Mouse (Mus musculus) naive thymus-derived CD4-positive, alpha-beta T cell, adult 2 months (primary cell): ENCODE results near the gene Phospho1.

Experiments used
- DNase-seq: peaks from one replicate; pipeline ENCODE4 v3.0.0-alpha.2; 2011; ENCODE audit warnings: low read depth

Gene Phospho1

DNA sequence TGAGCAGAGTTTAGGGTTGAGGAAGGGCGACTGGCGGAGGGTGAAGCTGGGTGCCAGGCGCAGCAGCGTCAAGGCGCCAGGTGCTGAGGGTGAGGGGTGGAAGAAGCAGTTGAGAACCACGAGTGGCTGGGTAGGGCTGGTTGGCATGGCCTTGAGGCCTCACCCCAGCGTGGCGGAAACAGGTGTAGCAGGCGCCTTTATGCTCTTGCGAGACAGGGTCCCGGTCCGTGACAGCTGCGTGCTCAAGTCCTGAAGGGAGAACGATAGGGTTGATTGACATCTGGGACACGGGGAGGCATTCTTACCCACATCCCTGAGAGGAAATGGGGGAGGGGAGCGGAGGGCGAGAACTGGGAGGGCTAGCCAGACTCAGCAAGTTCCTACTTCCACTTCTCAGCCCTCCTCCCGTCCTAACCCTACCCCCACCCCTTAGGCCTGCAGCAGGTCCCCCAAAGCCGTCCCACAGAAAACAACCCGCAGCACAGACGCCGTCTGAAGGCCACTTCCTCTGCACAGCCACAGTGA lies 9.9 kb downstream of the Phospho1 start:
- DNase-seq, result peak; percentile 80

GRCm38 (mm10) chr11:95834742-95835710 lies 10.7 kb downstream of the Phospho1 start:
- peak; percentile 81 for DNase-seq

GRCm38 (mm10) chr11:95835832-95836231 lies 11.5 kb downstream of the Phospho1 start:
- no peak for DNase-seq

- DNase-seq, result peak; percentile 9
Measured at GRCm38 (mm10) chr11:95836433-95836832, 12.1 kb downstream of the Phospho1 start.

- no peak for DNase-seq
Measured at GRCm38 (mm10) chr11:95837059-95837458, 12.8 kb downstream of the Phospho1 start, which contains the start of gene Gngt2. Gene Gngt2 (plus strand): TSS chr11:95837216.

DNA sequence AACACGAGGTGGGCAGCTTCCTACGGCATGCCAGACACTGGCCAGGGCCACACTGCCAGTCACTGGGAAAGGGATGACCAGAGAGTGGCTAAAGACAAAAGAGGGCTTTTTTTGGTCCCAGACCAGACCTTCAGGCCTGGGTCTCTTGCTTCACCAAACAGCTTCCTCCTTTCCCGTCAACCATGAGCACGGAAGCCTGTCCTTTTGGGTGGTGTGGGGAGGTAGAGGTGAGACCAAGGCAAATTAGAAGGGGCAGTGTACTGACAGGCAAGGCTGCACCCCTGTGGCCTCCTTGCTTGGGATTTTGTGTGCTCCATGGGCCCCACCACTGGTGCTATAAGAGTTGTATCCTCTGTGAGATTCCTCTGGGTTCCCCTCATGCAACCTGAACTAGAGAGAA lies 14.3 kb downstream of the Phospho1 start:
- no peak for DNase-seq

- no peak for DNase-seq
Measured at GRCm38 (mm10) chr11:95838999-95839868, 14.9 kb downstream of the Phospho1 start.

DNA sequence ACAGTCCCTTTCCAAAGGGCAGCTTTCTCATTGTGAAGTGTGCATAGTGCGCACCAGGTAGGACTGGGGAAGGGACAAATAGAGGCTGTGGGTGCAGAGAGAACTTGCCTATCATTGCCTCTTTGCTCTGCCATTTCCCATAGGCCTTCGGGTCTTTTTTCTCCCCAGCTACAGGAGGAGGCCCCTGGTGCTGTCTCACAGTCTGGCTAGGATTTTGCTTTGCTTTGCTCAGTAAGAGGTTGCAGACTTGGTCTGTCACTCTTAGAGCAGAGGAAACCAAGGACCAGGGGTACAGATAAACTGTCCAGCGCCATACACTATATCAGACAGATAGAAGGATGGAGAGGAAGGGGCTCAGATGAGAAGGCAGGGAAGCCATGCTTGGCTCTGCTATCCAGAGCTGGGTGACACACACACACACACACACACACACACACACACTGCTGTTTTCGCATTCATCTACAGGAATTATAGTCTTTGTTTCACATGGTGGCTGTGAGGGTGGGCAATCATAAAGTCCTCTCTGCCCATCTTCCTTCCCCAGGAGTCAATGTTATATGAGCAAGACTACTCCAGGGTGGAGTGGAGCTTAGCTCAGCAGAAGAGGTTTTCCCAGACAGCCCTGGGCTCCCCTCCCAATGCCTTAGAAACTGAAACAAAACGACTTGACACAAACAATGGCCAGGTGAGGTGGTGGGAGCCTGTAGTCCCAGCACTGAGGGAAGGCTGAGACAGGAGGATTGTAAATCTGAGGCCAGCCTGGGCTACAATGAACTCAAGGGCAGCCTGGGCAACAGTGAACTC lies 16.6 kb downstream of the Phospho1 start:
- DNase-seq, result no peak

DNA sequence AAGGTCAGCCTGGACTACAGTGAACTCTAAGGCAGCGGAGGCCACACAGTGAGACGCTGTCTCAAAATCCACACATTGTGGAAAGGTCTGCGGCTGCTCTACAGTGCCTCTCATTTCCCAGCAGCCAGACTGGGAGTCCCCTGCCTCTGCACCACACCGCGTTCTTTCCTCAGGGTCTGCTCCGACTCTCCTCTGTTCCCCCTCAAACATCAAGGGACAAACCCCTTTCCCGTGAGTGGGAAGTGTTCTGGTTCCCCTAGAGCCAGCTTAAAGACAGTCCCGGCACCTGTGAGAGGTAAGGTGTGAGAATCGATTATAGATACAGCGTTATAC lies 17.2 kb downstream of the Phospho1 start:
- DNase-seq, result no peak

DNA sequence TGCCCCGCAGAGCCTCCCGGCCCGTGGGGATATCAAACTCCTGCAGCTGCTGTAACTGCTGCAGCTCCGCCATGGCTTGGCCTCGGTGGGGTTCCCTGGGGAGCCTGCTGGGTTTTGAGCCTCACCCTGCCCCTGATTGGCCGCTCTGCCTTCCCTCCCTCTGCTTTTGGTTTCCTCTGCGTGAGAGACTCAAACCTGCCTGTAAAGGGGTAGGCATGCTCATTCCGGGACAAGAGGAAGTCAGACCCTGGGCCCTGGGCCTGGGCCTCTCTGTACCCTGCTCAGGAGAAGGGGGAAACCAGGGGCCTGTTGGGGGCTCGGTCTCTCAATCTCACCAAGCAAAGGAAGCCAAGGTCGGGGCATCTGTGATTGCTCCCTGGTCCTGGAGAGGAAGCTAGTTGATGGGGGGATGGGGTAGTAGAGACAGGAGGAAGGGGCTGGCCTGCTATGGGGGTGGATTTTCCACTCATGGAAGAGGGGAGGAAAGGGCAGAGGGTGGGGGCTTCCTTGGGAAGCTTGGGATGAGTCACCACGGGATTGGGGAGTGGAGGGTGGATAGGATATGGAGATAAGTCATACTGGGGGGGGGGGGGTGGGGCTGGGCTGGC lies 17.9 kb downstream of the Phospho1 start, which contains the start of gene Abi3:
Gene Abi3 (minus strand): TSS at position 403 of the 608 bp plus-strand sequence.
- DNase-seq, result peak; percentile 73

GRCm38 (mm10) chr11:95842953-95843352 lies 18.7 kb downstream of the Phospho1 start:
- no peak for DNase-seq

- DNase-seq, result no peak
Measured at GRCm38 (mm10) chr11:95843421-95843950, 19.2 kb downstream of the Phospho1 start.

DNA sequence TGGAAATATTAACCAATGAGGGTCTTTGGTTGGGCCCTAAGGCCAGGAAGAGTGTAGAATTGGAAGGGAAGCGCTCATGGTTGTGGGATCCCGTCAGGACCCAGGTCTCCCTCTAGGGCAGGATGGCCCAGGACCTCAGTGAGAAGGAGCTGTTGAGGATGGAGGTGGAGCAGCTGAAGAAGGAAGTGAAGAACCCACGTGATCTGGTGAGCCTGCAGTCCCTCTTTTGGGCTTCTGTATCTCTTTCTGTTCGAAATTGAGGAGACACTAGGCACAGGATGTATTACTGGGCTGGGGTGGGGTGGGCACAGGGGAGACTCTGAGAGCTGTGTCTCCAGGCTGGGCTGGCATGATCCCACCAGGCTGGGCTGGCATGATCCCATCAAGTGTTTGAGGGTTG lies 20.6 kb downstream of the Phospho1 start:
- DNase-seq, result no peak

DNA sequence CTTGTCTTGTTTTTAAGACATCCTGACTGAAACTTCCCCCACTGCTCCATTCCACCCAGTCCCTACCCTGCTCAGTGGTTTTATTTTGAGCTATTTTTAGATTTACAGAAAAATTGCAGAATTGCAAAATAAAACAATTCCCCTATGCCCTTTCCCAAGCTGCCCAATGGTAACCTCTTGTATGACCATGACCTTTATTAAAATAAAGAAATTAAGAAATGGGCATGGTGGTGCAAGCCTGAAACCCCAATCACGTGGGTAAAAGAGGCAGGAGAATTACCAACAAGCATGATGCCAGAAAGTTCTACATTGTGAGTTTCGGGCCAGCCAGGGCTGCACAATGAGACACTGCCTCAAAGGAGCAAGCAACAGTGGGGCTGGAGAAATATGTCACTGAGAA lies 26.6 kb downstream of the Phospho1 start:
- DNase-seq, result no peak

- DNase-seq, result peak; percentile 85
Measured at GRCm38 (mm10) chr11:95853684-95854083, 29.4 kb downstream of the Phospho1 start.

GRCm38 (mm10) chr11:95857306-95857705 lies 33.0 kb downstream of the Phospho1 start:
- DNase-seq, result no peak

GRCm38 (mm10) chr11:95857716-95858527 lies 33.6 kb downstream of the Phospho1 start:
- no peak for DNase-seq

DNA sequence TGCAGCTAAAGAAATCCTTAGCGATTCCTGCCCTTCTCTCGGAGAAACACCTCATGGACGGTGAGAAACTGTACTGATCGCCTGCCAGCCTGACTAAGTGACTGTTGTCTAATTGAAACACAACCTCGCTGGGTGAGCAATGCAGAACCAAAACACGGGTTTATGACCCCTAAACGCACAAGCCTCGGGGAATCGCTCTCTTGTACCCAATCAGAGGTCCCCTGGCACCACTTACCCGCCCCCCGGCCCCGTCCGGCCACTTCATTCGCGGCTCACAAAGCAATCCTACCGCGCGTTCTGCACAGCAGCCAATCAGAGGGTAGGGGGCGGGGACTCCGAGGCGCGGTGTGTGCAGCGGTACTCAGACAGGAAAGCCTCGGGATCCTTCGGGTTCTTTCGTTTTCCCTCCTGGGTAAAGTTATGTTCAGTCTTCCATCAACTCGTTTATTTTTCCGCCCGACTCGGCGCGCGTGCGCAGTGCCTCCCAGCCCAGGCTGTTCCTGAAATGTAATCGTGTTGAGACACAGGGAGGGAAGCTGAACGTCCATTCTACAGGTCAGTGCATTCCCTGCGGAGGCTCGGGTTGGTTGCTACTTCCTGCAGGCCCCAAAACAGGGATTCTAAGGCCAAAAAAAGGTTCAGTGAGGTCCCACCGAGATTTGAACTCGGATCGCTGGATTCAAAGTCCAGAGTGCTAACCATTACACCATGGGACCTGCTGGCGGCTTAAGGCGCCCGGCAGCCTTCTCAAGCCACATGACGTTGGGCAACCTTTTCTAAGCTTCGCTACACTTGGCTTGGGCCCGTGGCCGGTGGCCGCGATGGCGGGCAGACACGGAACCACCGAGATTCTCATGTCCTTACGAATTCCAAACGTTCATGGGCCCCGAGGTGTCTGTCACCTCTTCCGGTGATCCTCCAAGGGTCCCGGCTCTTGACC lies 34.5 kb downstream of the Phospho1 start:
- DNase-seq, result peak; percentile 98

GRCm38 (mm10) chr11:95859468-95859855 lies 35.2 kb downstream of the Phospho1 start:
- DNase-seq, result no peak
